Mouse (Mus musculus) olfactory bulb, adult 2 months (tissue): Measurements from ENCODE around the gene Agpat3. TPM values are rescaled to one million over a fixed set of nuclear protein-coding genes. Genes with fewer than 3 reads are reported as not detected.

ENCODE experiments used
- H3K27ac ChIP-seq: fragments of 200-500 bp; 2 replicates; pipeline ENCODE4 v1.5.1; 2012; ENCODE audit warnings: low read depth, low read length; ENCODE audit not compliant: insufficient read depth
- H3K4me1 ChIP-seq: fragments of 200-500 bp; 2 replicates; pipeline ENCODE4 v1.6.1; 2012; ENCODE audit warnings: low read length; ENCODE audit not compliant: control insufficient read depth, insufficient read depth
- H3K4me3 ChIP-seq: fragments of 200-500 bp; 2 replicates; pipeline ENCODE4 v1.5.1; 2012; ENCODE audit warnings: mild to moderate bottlenecking, low read depth, low read length, moderate library complexity; ENCODE audit not compliant: insufficient read depth
- CTCF ChIP-seq: fragments of 200-500 bp; IDR thresholded peaks from 2 replicates; pipeline ENCODE4 v1.5.1; 2012; ENCODE audit warnings: low read depth, mild to moderate bottlenecking, low read length, moderate library complexity; ENCODE audit not compliant: insufficient read depth
- POLR2A ChIP-seq: fragments of 200-500 bp; IDR thresholded peaks from 2 replicates; pipeline ENCODE4 v1.6.1; 2012; ENCODE audit warnings: mild to moderate bottlenecking, low read depth, low read length, moderate library complexity; ENCODE audit not compliant: insufficient read depth
- WGBS: fragments of 180-500 bp; shearing (Covaris S2); methylation state at CpG from one replicate; pipeline ENCODE4 v1.1.7; 2018; 5-methylcytosine and 5-hydroxymethylcytosine counted together
- polyA plus RNA-seq: library from polyadenylated mRNA; stranded (reverse); fragments of >200 nt; gene quantifications from 2 replicates; pipeline ENCODE4 v1.2.4, GENCODE M21; 2012; ENCODE audit warnings: low replicate concordance; ENCODE audit not compliant: missing spikeins, insufficient read depth, insufficient read length

The Agpat3 gene
- polyA plus RNA-seq, 1 experiment, result not detected

DNA sequence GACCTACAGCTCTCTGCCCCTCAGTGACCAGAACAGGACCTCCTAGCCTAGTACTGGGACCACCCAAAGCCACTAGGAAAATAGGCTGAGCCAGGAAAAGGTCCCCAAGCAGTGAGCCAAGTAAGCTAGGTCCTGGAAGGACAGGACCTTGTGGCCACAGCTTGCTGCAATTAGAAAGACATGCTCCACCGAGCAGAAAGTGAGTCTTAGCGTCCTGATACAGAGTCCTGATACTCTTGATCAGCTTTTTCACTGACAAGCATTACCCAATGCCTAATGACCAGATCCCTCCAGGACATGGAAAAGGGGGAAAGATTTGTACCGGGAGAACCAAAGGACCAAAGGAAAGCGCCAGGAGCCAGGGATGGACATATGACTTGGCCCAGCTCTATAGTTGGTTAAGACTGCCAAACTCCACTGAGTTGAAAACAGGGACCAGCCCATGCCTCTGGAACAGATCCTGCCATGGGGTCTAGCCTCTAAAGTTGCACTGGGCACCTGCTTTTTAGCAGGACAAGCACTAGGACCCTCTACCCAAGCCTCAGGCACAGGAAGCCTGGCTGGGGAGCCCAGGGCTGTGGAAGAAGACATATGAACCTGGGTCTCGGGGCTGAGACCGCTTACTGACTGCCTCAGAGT, 17.2 kb downstream of the Agpat3 start:
- no peak overlapping the region; the same call in 1 of the 2 replicates for H3K27ac ChIP-seq
- peaks cover 32% of the 10 kb centered on the region for H3K4me1 ChIP-seq
- 44% methylated on average over 6 of the region's 6 CpGs for WGBS
- no peak for TF ChIP-seq CTCF
- TF ChIP-seq POLR2A, result no peak
- no peak overlapping the region for H3K4me3 ChIP-seq

DNA sequence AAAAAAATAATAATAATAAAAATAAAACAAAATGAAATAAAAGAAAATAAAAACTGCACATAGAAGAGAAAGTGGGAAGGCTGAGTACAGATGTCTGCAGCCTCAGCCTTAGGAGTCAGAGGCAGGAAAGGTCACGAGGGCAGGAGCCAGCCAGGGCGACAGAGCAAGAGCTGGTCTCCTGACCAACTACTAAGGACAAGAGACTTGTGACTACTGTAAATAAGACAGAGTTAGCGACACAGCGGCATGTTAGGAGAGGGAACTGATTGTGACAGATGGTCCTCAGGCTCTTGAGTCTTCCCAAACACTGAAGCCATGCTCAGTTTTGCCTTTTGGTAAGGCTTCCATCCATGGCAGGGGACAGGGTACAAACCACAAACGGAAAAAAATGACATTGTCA, 20.7 kb downstream of the Agpat3 start:
- H3K4me1 ChIP-seq, result peaks cover 30% of the 10 kb centered on the region
- 94% methylated on average over 5 of the region's 5 CpGs for WGBS
- no peak for TF ChIP-seq POLR2A
- TF ChIP-seq CTCF, result no peak
- H3K27ac ChIP-seq, result no peak overlapping the region
- no peak overlapping the region for H3K4me3 ChIP-seq

DNA sequence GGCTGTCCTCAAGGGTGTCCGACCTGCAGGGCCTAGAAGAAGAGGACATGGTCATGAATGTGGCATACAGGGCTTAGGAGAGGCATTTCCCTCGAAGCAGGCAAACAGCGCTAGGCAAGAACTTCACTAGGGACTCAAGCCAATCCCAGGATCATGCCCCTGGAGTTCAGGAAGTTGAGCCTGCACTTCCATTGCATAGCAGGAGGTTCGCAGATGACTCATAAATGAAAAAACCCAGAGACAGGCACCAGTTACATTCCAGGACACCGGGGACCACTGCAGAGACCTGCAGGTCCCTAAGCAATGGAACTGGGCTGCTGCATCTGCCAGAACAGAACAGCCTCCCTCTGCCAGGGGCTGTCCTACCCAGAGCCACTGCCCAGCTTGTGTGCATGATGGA, 23.0 kb downstream of the Agpat3 start:
- WGBS, result 68% methylated on average over 5 of the region's 5 CpGs
- H3K27ac ChIP-seq, result no peak overlapping the region
- no peak for TF ChIP-seq POLR2A
- TF ChIP-seq CTCF, result no peak
- no peak overlapping the region for H3K4me3 ChIP-seq
- H3K4me1 ChIP-seq, result peaks cover 17% of the 10 kb centered on the region

DNA sequence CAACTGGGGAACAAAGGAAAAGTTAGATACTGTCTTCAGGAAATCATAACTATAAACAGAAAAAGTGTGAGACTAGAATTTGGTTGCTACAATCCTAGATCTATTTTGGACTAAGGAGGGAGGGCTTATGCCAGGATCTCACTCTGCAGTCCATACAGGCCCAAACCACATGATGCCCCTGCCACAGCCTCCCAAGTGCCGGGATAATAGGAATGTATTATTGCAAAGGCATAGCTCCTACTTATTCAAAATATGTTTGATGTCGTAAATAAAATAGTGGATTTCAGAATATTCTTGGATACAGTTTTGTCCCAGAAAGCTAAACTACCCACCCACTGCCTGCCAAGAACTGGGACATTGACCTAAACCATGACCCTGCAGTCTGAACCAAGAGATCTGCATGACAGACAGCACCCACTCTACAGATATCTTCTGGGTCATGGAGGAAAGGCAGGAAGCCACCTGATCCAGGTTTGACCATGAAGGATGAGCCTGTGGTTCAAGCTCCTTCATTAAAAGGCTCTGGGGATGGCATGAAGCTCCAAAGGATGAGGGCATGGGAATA, 24.2 kb downstream of the Agpat3 start:
- no peak overlapping the region for H3K27ac ChIP-seq
- no peak overlapping the region for H3K4me3 ChIP-seq
- TF ChIP-seq POLR2A (no peak), CTCF (no peak)
- WGBS, result 87% methylated on average over 2 of the region's 2 CpGs
- peaks cover 26% of the 10 kb centered on the region for H3K4me1 ChIP-seq

DNA sequence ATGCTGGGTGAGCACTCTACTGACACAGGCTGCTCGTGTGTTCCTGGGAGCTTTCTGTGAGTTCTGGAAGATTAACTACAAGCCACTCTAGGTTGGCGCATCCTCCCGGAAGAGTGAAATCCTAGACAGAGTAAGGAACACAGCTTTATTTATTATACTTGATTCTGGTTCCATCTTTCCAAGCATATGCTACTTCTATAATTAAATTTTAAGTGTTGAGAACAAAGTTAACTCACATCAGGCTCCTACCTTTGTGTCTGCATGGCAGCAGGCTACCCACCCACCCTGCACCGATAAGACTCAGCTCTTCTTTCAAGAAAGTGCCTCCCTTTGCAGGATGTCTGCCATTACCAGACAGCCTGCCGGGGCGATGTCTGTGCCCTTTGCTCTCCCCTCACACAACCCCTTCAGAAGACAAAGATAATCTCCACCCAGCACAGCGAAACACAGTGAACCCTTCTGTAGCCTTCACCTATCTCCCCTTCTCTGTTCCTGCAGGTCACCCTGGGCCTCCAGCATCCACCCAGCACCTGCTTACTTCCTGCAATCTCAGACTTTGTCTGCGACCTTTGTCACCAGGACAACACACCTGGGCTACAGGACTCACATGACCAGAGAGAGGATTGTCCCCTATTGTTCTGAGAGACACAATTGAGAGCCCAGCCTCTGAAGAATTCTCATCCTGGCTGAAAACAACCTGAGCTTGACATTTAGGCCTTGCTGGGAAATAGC, 26.2 kb downstream of the Agpat3 start:
- TF ChIP-seq CTCF (no peak), POLR2A (no peak)
- peaks cover 31% of the 10 kb centered on the region for H3K4me1 ChIP-seq
- no peak overlapping the region for H3K4me3 ChIP-seq
- 77% methylated on average over 8 of the region's 8 CpGs for WGBS
- H3K27ac ChIP-seq, result no peak overlapping the region

DNA sequence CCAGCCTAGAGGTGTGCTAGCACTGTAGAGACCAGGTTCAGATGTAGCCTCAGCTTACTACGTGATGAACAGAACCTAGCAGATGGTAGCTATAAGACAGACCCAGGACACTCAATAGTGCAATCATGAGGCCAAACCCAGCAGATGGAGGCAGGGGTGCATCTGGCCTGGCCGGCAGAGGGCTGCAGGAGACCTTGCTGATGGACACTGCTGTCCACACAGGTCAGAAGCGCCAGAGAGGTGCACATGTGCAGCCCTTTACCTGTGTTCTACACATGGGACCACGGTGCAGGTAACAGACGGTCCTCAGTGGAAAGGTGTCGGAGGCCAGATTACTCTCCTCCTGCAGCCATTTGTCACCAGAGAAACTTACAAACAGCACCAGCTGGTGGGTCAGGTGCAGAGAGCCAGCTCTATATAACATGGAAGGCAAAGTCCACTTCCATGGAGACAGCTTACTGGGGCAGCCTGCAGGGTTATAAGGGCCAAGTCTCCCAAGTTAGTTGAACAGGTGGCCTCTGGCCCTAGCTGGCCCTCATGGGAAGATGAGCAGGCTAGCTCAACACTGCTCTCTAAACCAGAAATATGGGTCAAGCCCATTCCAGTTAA, 27.6 kb downstream of the Agpat3 start:
- TF ChIP-seq CTCF (no peak), POLR2A (no peak)
- H3K27ac ChIP-seq, result no peak overlapping the region
- peaks cover 40% of the 10 kb centered on the region for H3K4me1 ChIP-seq
- 93% methylated on average over 6 of the region's 6 CpGs for WGBS
- no peak overlapping the region for H3K4me3 ChIP-seq

DNA sequence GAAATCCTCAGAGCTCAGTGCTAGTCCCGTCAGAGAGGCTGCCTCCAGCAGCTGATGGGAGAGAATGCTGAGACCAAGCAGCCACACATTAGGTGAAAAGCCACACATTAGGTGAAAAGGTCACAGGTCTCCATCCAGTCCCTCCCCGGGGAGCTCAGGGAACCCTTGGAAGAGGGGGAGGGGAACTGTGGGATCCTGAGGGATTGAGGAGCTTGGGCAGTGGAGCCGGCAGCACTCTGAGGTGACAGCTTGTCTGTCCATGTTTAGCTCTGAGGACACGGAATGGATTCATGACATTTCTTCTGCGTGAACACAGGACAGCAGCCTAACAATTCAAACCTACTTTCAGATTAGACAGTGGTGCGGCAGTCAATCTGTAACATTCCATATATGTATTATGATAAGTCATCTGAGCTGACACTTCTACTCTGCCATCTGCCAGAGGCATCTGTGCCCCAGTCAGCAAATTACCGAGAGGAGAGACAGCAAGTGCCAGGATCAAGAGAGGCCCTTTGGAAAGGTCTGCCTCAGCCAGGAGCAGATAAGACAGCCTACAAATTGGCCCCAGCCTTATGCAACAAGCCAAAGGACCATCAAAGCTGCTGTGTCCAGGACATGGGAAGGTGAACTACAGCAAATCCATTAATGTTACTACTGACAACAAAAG, 28.9 kb downstream of the Agpat3 start:
- Histone ChIP-seq H3K4me3 (no peak overlapping the region), H3K4me1 (peaks cover 35% of the 10 kb centered on the region), H3K27ac (no peak overlapping the region)
- 63% methylated on average over 7 of the region's 7 CpGs for WGBS
- TF ChIP-seq POLR2A (no peak), CTCF (no peak)

DNA sequence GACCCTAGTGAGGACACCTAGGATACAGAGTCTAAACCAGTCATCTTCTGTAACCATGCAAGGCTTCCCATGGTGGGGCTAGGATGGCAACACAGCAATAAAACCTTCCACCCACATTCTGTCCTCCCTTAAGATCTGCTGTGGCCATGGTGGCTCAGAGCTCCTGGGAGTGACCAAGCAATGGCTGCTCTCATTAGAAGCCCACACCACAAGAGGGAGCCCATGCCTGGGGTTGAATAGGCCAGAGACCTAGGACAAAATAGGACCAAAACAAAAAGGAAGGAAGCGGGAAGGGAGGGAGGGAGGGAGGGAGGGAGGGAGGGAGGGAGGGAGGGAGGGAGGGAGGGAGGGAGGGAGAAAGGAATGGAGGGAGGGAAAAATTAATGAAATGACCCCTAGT, 29.5 kb downstream of the Agpat3 start:
- 0 out of 2 replicates have a peak overlapping the region, but pooled peaks have one; percentile 16 for H3K27ac ChIP-seq
- H3K4me1 ChIP-seq, result peaks cover 38% of the 10 kb centered on the region
- no peak for TF ChIP-seq POLR2A
- no peak for TF ChIP-seq CTCF
- H3K4me3 ChIP-seq, result no peak overlapping the region
- WGBS, result no CpG with 5 or more reads among the region's 1 CpGs
